Comparison of ENCODE assay signal across 9 mouse cellular contexts in genomic region chr6:99782996-99783395, GRCm38 (mm10). TPM values are rescaled to one million over a fixed set of nuclear protein-coding genes. Genes with fewer than 3 reads are reported as not detected.
A peak's percentile ranks its signal among the peaks of the same experiment; 100 is the strongest.
DNase-seq lines count a peak whose midpoint lies in the region; ATAC-seq and TF ChIP-seq lines count a peak whose summit lies in the region.
"Had no signal": no experiment of that assay in that cellular context is flagged by ENCODE, and none has a peak within 500 bp of the region (broad histone marks: within the 10 kb centered on the region; RNA-seq: fewer than 3 reads in every experiment).

No protein-coding gene starts in this region.

- no peak for TF ChIP-seq EP300 in ES-Bruce4 (IDR thresholded peaks at IDR 0.05; ENCODE audit: insufficient read depth, low read depth, low read length)

- DNase-seq in hindbrain, embryonic 11.5 days (ENCODE audit: low spot score) = peak; percentile 38
- DNase-seq in 3T3-L1 (ENCODE audit: low read depth, low spot score) = peak; percentile 60
- peak; percentile 11 for DNase-seq in kidney, postnatal 14 days
- DNase-seq in ovary, postnatal 10 days (ENCODE audit: low spot score) = no peak
- DNase-seq in urinary bladder, postnatal 25 days (ENCODE audit: low spot score) = no peak
- no peak for DNase-seq in forebrain, embryonic 10.5 days (ENCODE audit: extremely low spot score, low spot score)

- H3K27me3 ChIP-seq in hindbrain, embryonic 11.5 days (ENCODE audit: control insufficient read depth, insufficient read depth, low read length) = no peaks in the 10 kb centered on the region
- H3K27me3 ChIP-seq in hindbrain, embryonic 16.5 days (replicated peaks; ENCODE audit: control insufficient read depth, insufficient read depth, low read length) = no peaks in the 10 kb centered on the region
- H3K27me3 ChIP-seq in ES-Bruce4 (ENCODE audit: control insufficient read depth, insufficient read depth, low read length, poor library complexity, severe bottlenecking) = no peaks in the 10 kb centered on the region
- no peaks in the 10 kb centered on the region for H3K27me3 ChIP-seq in forebrain, embryonic 10.5 days (ENCODE audit: poor library complexity, severe bottlenecking)

- no peaks in the 10 kb centered on the region for H3K9me3 ChIP-seq in hindbrain, embryonic 11.5 days (ENCODE audit: control insufficient read depth, low read length)
- no peaks in the 10 kb centered on the region for H3K9me3 ChIP-seq in hindbrain, embryonic 16.5 days (ENCODE audit: control insufficient read depth, low read length)
- H3K9me3 ChIP-seq in ES-Bruce4 (replicated peaks; ENCODE audit: control insufficient read depth, insufficient read depth, low read length, poor library complexity, severe bottlenecking) = no peaks in the 10 kb centered on the region
- H3K9me3 ChIP-seq in forebrain, embryonic 10.5 days = no peaks in the 10 kb centered on the region
- H3K9me3 ChIP-seq: midbrain, embryonic 12.5 days had no signal

- H3K36me3 ChIP-seq in hindbrain, embryonic 11.5 days (ENCODE audit: control insufficient read depth, insufficient read depth, low read length) = no peaks in the 10 kb centered on the region
- no peaks in the 10 kb centered on the region for H3K36me3 ChIP-seq in hindbrain, embryonic 16.5 days (ENCODE audit: control insufficient read depth, insufficient read depth, low read length)
- H3K36me3 ChIP-seq in ES-Bruce4 (ENCODE audit: control insufficient read depth, insufficient read depth, low read length, poor library complexity, severe bottlenecking) = no peaks in the 10 kb centered on the region
- H3K36me3 ChIP-seq in forebrain, embryonic 10.5 days (replicated peaks) = no peaks in the 10 kb centered on the region
- H3K36me3 ChIP-seq: midbrain, embryonic 12.5 days had no signal

- H3K4me1 ChIP-seq in hindbrain, embryonic 11.5 days (replicated peaks; ENCODE audit: control insufficient read depth, insufficient read depth, low read length) = no peaks in the 10 kb centered on the region
- no peaks in the 10 kb centered on the region for H3K4me1 ChIP-seq in hindbrain, embryonic 16.5 days (ENCODE audit: control insufficient read depth, insufficient read depth, low read depth, low read length)
- no peaks in the 10 kb centered on the region for H3K4me1 ChIP-seq in ES-Bruce4 (ENCODE audit: control insufficient read depth, insufficient read depth, low read length)
- H3K4me1 ChIP-seq in forebrain, embryonic 10.5 days = peaks cover 10% of the 10 kb centered on the region
- H3K4me1 ChIP-seq: midbrain, embryonic 12.5 days had no signal

- no peak for TF ChIP-seq POLR2A in ES-Bruce4 (IDR thresholded peaks at IDR 0.05; ENCODE audit: insufficient read depth, low read length)

- TF ChIP-seq CTCF in ES-Bruce4 (IDR thresholded peaks at IDR 0.05; ENCODE audit: low read depth, low read length) = peak; percentile 10

- H3K9ac ChIP-seq in hindbrain, embryonic 11.5 days (ENCODE audit: low read depth, low read length) = no peak overlapping the region
- no peak overlapping the region for H3K9ac ChIP-seq in hindbrain, embryonic 16.5 days (ENCODE audit: low read depth, low read length)
- no peak overlapping the region for H3K9ac ChIP-seq in ES-Bruce4 (ENCODE audit: low read depth, poor library complexity, severe bottlenecking)
- H3K9ac ChIP-seq: midbrain, embryonic 12.5 days had no signal

- H3K4me3 ChIP-seq in hindbrain, embryonic 11.5 days (ENCODE audit: low read depth, low read length) = no peak overlapping the region
- no peak overlapping the region for H3K4me3 ChIP-seq in hindbrain, embryonic 16.5 days (ENCODE audit: low read length)
- H3K4me3 ChIP-seq in ES-Bruce4 (ENCODE audit: low read depth, low read length) = no peak overlapping the region
- H3K4me3 ChIP-seq in forebrain, embryonic 10.5 days = no peak overlapping the region
- H3K4me3 ChIP-seq: midbrain, embryonic 12.5 days had no signal

- ATAC-seq in hindbrain, embryonic 11.5 days (ENCODE audit: low FRiP score) = no peak
- ATAC-seq in hindbrain, embryonic 16.5 days = no peak

- no peak overlapping the region for H3K4me2 ChIP-seq in hindbrain, embryonic 11.5 days (replicated peaks; ENCODE audit: low read depth, low read length)
- no peak overlapping the region for H3K4me2 ChIP-seq in hindbrain, embryonic 16.5 days (ENCODE audit: low read length)
- H3K4me2 ChIP-seq: midbrain, embryonic 12.5 days had no signal

- H3K27ac ChIP-seq in hindbrain, embryonic 11.5 days (ENCODE audit: low read depth, low read length) = no peak overlapping the region
- no peak overlapping the region for H3K27ac ChIP-seq in hindbrain, embryonic 16.5 days (ENCODE audit: low read depth, low read length)
- no peak overlapping the region for H3K27ac ChIP-seq in ES-Bruce4 (ENCODE audit: insufficient read depth, low read length)
- H3K27ac ChIP-seq in forebrain, embryonic 10.5 days = no peak overlapping the region
- H3K27ac ChIP-seq: midbrain, embryonic 12.5 days had no signal

- WGBS in hindbrain, embryonic 11.5 days = 83% methylated on average over 2 of the region's 2 CpGs
- WGBS in hindbrain, embryonic 16.5 days = 90% methylated on average over 2 of the region's 2 CpGs
- 84% methylated on average over 2 of the region's 2 CpGs for WGBS in forebrain, embryonic 10.5 days

RNA-seq across cellular contexts. Expression of gene Prok2, which starts 56.8 kb away (rescaled TPM):
- polyA plus RNA-seq in hindbrain, embryonic 11.5 days (2014; fragmentation: Nextera tagmentation; extraction: Ambion mirVana) = not detected in 2 replicates
- polyA plus RNA-seq in hindbrain, embryonic 16.5 days (2015; fragmentation: Nextera tagmentation; extraction: Ambion mirVana) = 0.25 and 0.70 TPM in 2 replicates
- polyA plus RNA-seq in ES-Bruce4 (2011; ENCODE audit: insufficient read depth, insufficient read length, low read depth, missing spikeins) = not detected in 2 replicates
- polyA plus RNA-seq in forebrain, embryonic 10.5 days (2016; fragmentation: Nextera tagmentation; extraction: Ambion mirVana) = 0.73 and 1.2 TPM in 2 replicates
- polyA plus RNA-seq: midbrain, embryonic 12.5 days had no signal

Comparison
In these comparisons a context has a peak if more than half of its experiments do, and no peak if none do; other contexts are left out.
1. DNase-seq: peak in hindbrain, embryonic 11.5 days (single experiment), 3T3-L1 (single experiment) and kidney, postnatal 14 days (single experiment); none in ovary, postnatal 10 days (single experiment), urinary bladder, postnatal 25 days (single experiment) and forebrain, embryonic 10.5 days (single experiment).